14 mouse cellular contexts compared by ENCODE assay signal in genomic region chr2:12382650-12383049, GRCm38 (mm10). TPM values are rescaled to one million over a fixed set of nuclear protein-coding genes. Genes with fewer than 3 reads are reported as not detected.
DNase-seq lines count a peak whose midpoint lies in the region; ATAC-seq lines count a peak whose summit lies in the region.
"Had no signal": no experiment of that assay in that cellular context is flagged by ENCODE, and none has a peak within 500 bp of the region (broad histone marks: within the 10 kb centered on the region; RNA-seq: fewer than 3 reads in every experiment).

No protein-coding gene starts in this region.

- H3K27ac ChIP-seq in kidney, embryonic 15.5 days: peak overlapping the region; percentile 1; the same call in 1 of the 2 replicates
- peak overlapping the region; percentile 48; the same call in 1 of the 2 replicates for H3K27ac ChIP-seq in limb, embryonic 13.5 days
- H3K27ac ChIP-seq: liver, embryonic 14.5 days; stomach, embryonic 15.5 days had no signal

- WGBS in kidney, embryonic 15.5 days: 73% methylated on average over 4 of the region's 4 CpGs
- 62% methylated on average over 4 of the region's 4 CpGs for WGBS in limb, embryonic 13.5 days

- no peaks in the 10 kb centered on the region for H3K4me1 ChIP-seq in kidney, embryonic 15.5 days
- peaks cover 21% of the 10 kb centered on the region for H3K4me1 ChIP-seq in limb, embryonic 13.5 days
- H3K4me1 ChIP-seq in megakaryocyte, embryonic 14.5 days: peaks cover 32% of the 10 kb centered on the region
- H3K4me1 ChIP-seq: stomach, embryonic 15.5 days had no signal

- no peak for ATAC-seq in kidney, embryonic 15.5 days (replicated peaks; ENCODE audit: low FRiP score)
- no peak for ATAC-seq in limb, embryonic 13.5 days (ENCODE audit: low FRiP score, low read depth)
- ATAC-seq: Patski had no signal

- H3K27me3 ChIP-seq in kidney, embryonic 15.5 days: no peaks in the 10 kb centered on the region
- H3K27me3 ChIP-seq in limb, embryonic 13.5 days: no peaks in the 10 kb centered on the region
- no peaks in the 10 kb centered on the region for H3K27me3 ChIP-seq in megakaryocyte, embryonic 14.5 days (replicated peaks)
- H3K27me3 ChIP-seq: Patski; stomach, embryonic 15.5 days had no signal

- H3K4me2 ChIP-seq in kidney, embryonic 15.5 days: no peak overlapping the region
- no peak overlapping the region for H3K4me2 ChIP-seq in limb, embryonic 13.5 days (replicated peaks)
- H3K4me2 ChIP-seq: stomach, embryonic 15.5 days had no signal

- H3K9ac ChIP-seq in kidney, embryonic 15.5 days: no peak overlapping the region
- no peak overlapping the region for H3K9ac ChIP-seq in limb, embryonic 13.5 days
- H3K9ac ChIP-seq: liver, embryonic 14.5 days; stomach, embryonic 15.5 days had no signal

- peaks cover 30% of the 10 kb centered on the region for H3K36me3 ChIP-seq in kidney, embryonic 15.5 days
- peaks cover 14% of the 10 kb centered on the region for H3K36me3 ChIP-seq in limb, embryonic 13.5 days
- H3K36me3 ChIP-seq in megakaryocyte, embryonic 14.5 days (replicated peaks; ENCODE audit: low read length): peaks cover 79% of the 10 kb centered on the region

- DNase-seq in adrenal gland, postnatal 14 days: peak; percentile 3
- DNase-seq in adrenal gland, adult 8-10 months: no peak
- DNase-seq in kidney, adult 9 months: no peak
- DNase-seq in lung, postnatal 4 days: no peak
- no peak for DNase-seq in cerebellum, adult 11 months
- DNase-seq: cerebellum, adult 2 months; lung, postnatal 36 days; thymus, postnatal 25 days had no signal

- H3K9me3 ChIP-seq in kidney, embryonic 15.5 days (replicated peaks): no peaks in the 10 kb centered on the region
- H3K9me3 ChIP-seq in limb, embryonic 13.5 days: no peaks in the 10 kb centered on the region
- no peaks in the 10 kb centered on the region for H3K9me3 ChIP-seq in megakaryocyte, embryonic 14.5 days
- H3K9me3 ChIP-seq: stomach, embryonic 15.5 days had no signal

- no peak overlapping the region for H3K4me3 ChIP-seq in kidney, embryonic 15.5 days (replicated peaks)
- H3K4me3 ChIP-seq in limb, embryonic 13.5 days: no peak overlapping the region
- peak overlapping the region; percentile 31 for H3K4me3 ChIP-seq in megakaryocyte, embryonic 14.5 days (replicated peaks)
- H3K4me3 ChIP-seq: stomach, embryonic 15.5 days had no signal

RNA-seq across cellular contexts. Expression of gene Mindy3, which starts 36.6 kb away (rescaled TPM):
- 39.4 and 48.3 TPM in 2 replicates for total RNA-seq in adrenal gland, postnatal 14 days (2021)
- total RNA-seq in adrenal gland, adult 8-10 months (2022): 10 to 100 TPM; 42.5 to 50.1 (median 46.7) TPM
- polyA plus RNA-seq in kidney, embryonic 15.5 days (2015; fragmentation: Nextera tagmentation; extraction: Ambion mirVana): 35.1 and 37.1 TPM in 2 replicates
- polyA plus RNA-seq in limb, embryonic 13.5 days (2015; fragmentation: Nextera tagmentation; extraction: Ambion mirVana): 22.1 and 23.6 TPM in 2 replicates
- polyA plus RNA-seq in megakaryocyte, embryonic 14.5 days (2012; ENCODE audit: insufficient read depth, low replicate concordance): 46.0 and 53.5 TPM in 2 replicates
